17 mouse cellular contexts compared by ENCODE assay signal in genomic region chr1:75642496-75642895, GRCm38 (mm10).
"Had no signal": no experiment of that assay in that cellular context is flagged by ENCODE, and none has a peak within 500 bp of the region (broad histone marks: within the 10 kb centered on the region; RNA-seq: fewer than 3 reads in every experiment).

No protein-coding gene starts in this region.

- H3K4me1 ChIP-seq: neural tube, embryonic 13.5 days; neural tube, embryonic 15.5 days; stomach, embryonic 15.5 days had no signal

- H3K27ac ChIP-seq: midbrain, embryonic 12.5 days; neural tube, embryonic 13.5 days; neural tube, embryonic 15.5 days; stomach, embryonic 15.5 days; stomach, postnatal 0 days had no signal

- H3K4me2 ChIP-seq: lung, embryonic 14.5 days; midbrain, embryonic 12.5 days; neural tube, embryonic 13.5 days; neural tube, embryonic 15.5 days; stomach, embryonic 15.5 days had no signal

- ATAC-seq: midbrain, embryonic 16.5 days had no signal

- H3K9ac ChIP-seq: lung, embryonic 14.5 days; midbrain, embryonic 12.5 days; neural tube, embryonic 13.5 days; neural tube, embryonic 15.5 days; stomach, embryonic 15.5 days had no signal

- H3K27me3 ChIP-seq: neural tube, embryonic 15.5 days; stomach, embryonic 15.5 days had no signal

- H3K4me3 ChIP-seq: midbrain, embryonic 12.5 days; myocyte; neural tube, embryonic 13.5 days; neural tube, embryonic 15.5 days; stomach, embryonic 15.5 days had no signal

- H3K36me3 ChIP-seq: midbrain, embryonic 12.5 days; neural tube, embryonic 13.5 days; neural tube, embryonic 15.5 days; stomach, embryonic 15.5 days had no signal

- H3K9me3 ChIP-seq: midbrain, embryonic 12.5 days; neural tube, embryonic 13.5 days; neural tube, embryonic 15.5 days; stomach, embryonic 15.5 days had no signal

- DNase-seq: lung, adult 18-20 months; lung, embryonic 14.5 days; lung, postnatal 10 days; lung, postnatal 4 days; midbrain, embryonic 14.5 days; retina, postnatal 1 day; right cerebral cortex, adult 18-20 months; thymus, adult 2 months; thymus, postnatal 25 days; thymus, postnatal 4 days had no signal
